Comparison of ENCODE assay signal across 32 mouse cellular contexts in genomic region chr11:104083716-104084115, GRCm38 (mm10). TPM values are rescaled to one million over a fixed set of nuclear protein-coding genes. Genes with fewer than 3 reads are reported as not detected.
"Had no signal": no experiment of that assay in that cellular context is flagged by ENCODE, and none has a peak within 500 bp of the region (broad histone marks: within the 10 kb centered on the region; RNA-seq: fewer than 3 reads in every experiment).

No protein-coding gene starts in this region.

- H3K4me1 ChIP-seq: heart, embryonic 12.5 days; limb, embryonic 13.5 days; limb, embryonic 15.5 days; liver, embryonic 12.5 days had no signal

- H3K4me3 ChIP-seq: gastrocnemius, adult 2 months; heart, embryonic 10.5 days; heart, embryonic 12.5 days; hindbrain, embryonic 13.5 days; hindbrain, embryonic 15.5 days; kidney, embryonic 15.5 days; limb, embryonic 13.5 days; limb, embryonic 15.5 days; liver, embryonic 12.5 days had no signal

- H3K27me3 ChIP-seq: heart, embryonic 12.5 days; hindbrain, embryonic 13.5 days; hindbrain, embryonic 15.5 days; kidney, embryonic 15.5 days; limb, embryonic 13.5 days; limb, embryonic 15.5 days; liver, embryonic 12.5 days had no signal

- H3K4me2 ChIP-seq: heart, embryonic 12.5 days; hindbrain, embryonic 13.5 days; hindbrain, embryonic 15.5 days; kidney, embryonic 15.5 days; limb, embryonic 13.5 days; limb, embryonic 15.5 days; liver, embryonic 12.5 days had no signal

- H3K9me3 ChIP-seq: heart, embryonic 10.5 days; heart, embryonic 12.5 days; hindbrain, embryonic 13.5 days; hindbrain, embryonic 15.5 days; kidney, embryonic 15.5 days; limb, embryonic 13.5 days; limb, embryonic 15.5 days; liver, embryonic 12.5 days had no signal

- H3K36me3 ChIP-seq: heart, embryonic 10.5 days; heart, embryonic 12.5 days; hindbrain, embryonic 13.5 days; hindbrain, embryonic 15.5 days; kidney, embryonic 15.5 days; limb, embryonic 13.5 days; limb, embryonic 15.5 days; liver, embryonic 12.5 days had no signal

- ATAC-seq: intestine, embryonic 16.5 days; liver, embryonic 12.5 days had no signal

- DNase-seq: gastrocnemius, adult 2 months; gastrocnemius, postnatal 10 days; gastrocnemius, postnatal 25 days; heart, adult 18-20 months; heart, postnatal 10 days; kidney, adult 11 months; kidney, adult 2 months; kidney, adult 9 months; kidney, postnatal 14 days; kidney, postnatal 36 days; layer of hippocampus, adult 9-11 months; layer of hippocampus, postnatal 36 days; left cerebral cortex, postnatal 4 days had no signal

- H3K9ac ChIP-seq: heart, embryonic 12.5 days; hindbrain, embryonic 13.5 days; hindbrain, embryonic 15.5 days; kidney, embryonic 15.5 days; limb, embryonic 13.5 days; limb, embryonic 15.5 days; liver, embryonic 12.5 days had no signal

- H3K27ac ChIP-seq: gastrocnemius, adult 2 months; heart, embryonic 10.5 days; hindbrain, embryonic 13.5 days; hindbrain, embryonic 15.5 days; kidney, embryonic 15.5 days; kidney, postnatal 0 days; limb, embryonic 13.5 days; limb, embryonic 15.5 days; liver, embryonic 12.5 days had no signal

RNA-seq across cellular contexts. Expression of gene Crhr1, which starts 48.9 kb away (rescaled TPM):
- total RNA-seq: gastrocnemius, adult 2 months; gastrocnemius, postnatal 25 days; gastrocnemius, postnatal 4 days; granulocyte monocyte progenitor cell, adult 5-6 weeks; heart, adult 18-20 months; heart, adult 8-10 months; heart, postnatal 10 days; heart, postnatal 25 days; hematopoietic stem cell, adult 5-6 weeks; liver, adult 2 months had no signal
- polyA plus RNA-seq: heart, embryonic 12.5 days; heart, embryonic 14.5 days; heart, embryonic 16.5 days; kidney, adult 2 months; large intestine, adult 2 months; limb, embryonic 15.5 days; liver, embryonic 12.5 days had no signal
